8 mouse cellular contexts compared by ENCODE assay signal in the genomic region with DNA sequence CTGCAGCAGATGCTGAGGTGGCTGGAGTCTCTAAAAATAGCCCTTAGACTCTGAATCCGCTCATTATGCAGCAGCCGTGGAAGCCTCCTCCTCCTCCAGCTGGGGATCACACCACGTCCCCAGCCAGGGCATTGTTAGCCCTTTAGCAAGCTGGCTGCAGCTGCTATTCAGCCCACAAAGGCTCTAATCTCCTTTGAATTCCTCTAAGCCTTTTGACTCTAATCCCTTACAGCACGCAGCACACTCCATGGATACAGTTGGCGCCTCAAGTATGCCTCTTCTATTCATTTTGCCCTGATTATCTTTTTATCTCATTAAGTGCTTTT.
DNase-seq lines count a peak whose midpoint lies in the region; ATAC-seq and TF ChIP-seq lines count a peak whose summit lies in the region.

No protein-coding gene starts in this region.

- no peak overlapping the region for H3K4me2 ChIP-seq in stomach, embryonic 14.5 days (replicated peaks; ENCODE audit: low read depth, low read length)
- no peak overlapping the region for H3K4me2 ChIP-seq in stomach, postnatal 0 days (replicated peaks; ENCODE audit: low read depth)
- H3K4me2 ChIP-seq in heart, embryonic 12.5 days, result peak overlapping the region; percentile 4; the same call in 1 of the 2 replicates

- no peak for TF ChIP-seq EP300 in stomach, postnatal 0 days (optimal IDR thresholded peaks at IDR 0.05)

- 7% methylated on average over 5 of the region's 5 CpGs for WGBS in stomach, embryonic 14.5 days
- WGBS in stomach, postnatal 0 days, result 21% methylated on average over 5 of the region's 5 CpGs
- WGBS in heart, embryonic 12.5 days, result 13% methylated on average over 5 of the region's 5 CpGs

- no peak overlapping the region for H3K9ac ChIP-seq in stomach, embryonic 14.5 days (replicated peaks; ENCODE audit: low read depth, low read length)
- H3K9ac ChIP-seq in stomach, postnatal 0 days (ENCODE audit: low read length), result no peak overlapping the region
- H3K9ac ChIP-seq in heart, embryonic 12.5 days, result no peak overlapping the region

- H3K9me3 ChIP-seq in stomach, embryonic 14.5 days (ENCODE audit: control insufficient read depth, low read depth, low read length), result no peaks in the 10 kb centered on the region
- no peaks in the 10 kb centered on the region for H3K9me3 ChIP-seq in stomach, postnatal 0 days (ENCODE audit: control insufficient read depth, low read length)
- 0 out of 2 replicates have a peak, but pooled peaks cover 4% of the 10 kb centered on the region for H3K9me3 ChIP-seq in heart, embryonic 12.5 days (replicated peaks)

- ATAC-seq in stomach, embryonic 14.5 days (ENCODE audit: insufficient number of reproducible peaks, insufficient read depth, low FRiP score, low read depth), result 0 out of 2 replicates have a peak, but pooled peaks have one; percentile 53
- no peak; the same call in 1 of the 2 replicates for ATAC-seq in stomach, postnatal 0 days (ENCODE audit: low FRiP score, low TSS enrichment)
- ATAC-seq in heart, embryonic 12.5 days (ENCODE audit: insufficient number of reproducible peaks, low FRiP score), result no peak; the same call in 1 of the 2 replicates

- intact Hi-C loops in left cerebral cortex, postnatal 14 days (cut with DNase I), result no loop called here

- no peak overlapping the region for H3K27ac ChIP-seq in stomach, embryonic 14.5 days (ENCODE audit: low read length)
- H3K27ac ChIP-seq in stomach, postnatal 0 days (replicated peaks), result no peak overlapping the region
- no peak overlapping the region; the same call in 1 of the 2 replicates for H3K27ac ChIP-seq in heart, embryonic 12.5 days (ENCODE audit: poor library complexity, severe bottlenecking)

- H3K4me3 ChIP-seq in stomach, embryonic 14.5 days (ENCODE audit: low read depth, low read length), result no peak overlapping the region
- H3K4me3 ChIP-seq in stomach, postnatal 0 days (ENCODE audit: low read depth, low read length), result no peak overlapping the region
- no peak overlapping the region for H3K4me3 ChIP-seq in heart, embryonic 12.5 days

- no peak for TF ChIP-seq CTCF in stomach, postnatal 0 days (IDR thresholded peaks at IDR 0.05; ENCODE audit: low read depth)

- no peaks in the 10 kb centered on the region for H3K36me3 ChIP-seq in stomach, embryonic 14.5 days (ENCODE audit: control insufficient read depth, insufficient read depth, low read length)
- no peaks in the 10 kb centered on the region for H3K36me3 ChIP-seq in stomach, postnatal 0 days (ENCODE audit: control insufficient read depth, insufficient read depth, low read length)
- no peaks in the 10 kb centered on the region for H3K36me3 ChIP-seq in heart, embryonic 12.5 days

- 0 out of 2 replicates have a peak, but pooled peaks cover 7% of the 10 kb centered on the region for H3K4me1 ChIP-seq in stomach, embryonic 14.5 days (ENCODE audit: control insufficient read depth, insufficient read depth, low read length)
- H3K4me1 ChIP-seq in stomach, postnatal 0 days (replicated peaks; ENCODE audit: control insufficient read depth, insufficient read depth), result no peaks in the 10 kb centered on the region
- H3K4me1 ChIP-seq in heart, embryonic 12.5 days (replicated peaks), result peaks cover 20% of the 10 kb centered on the region

- no peaks in the 10 kb centered on the region for H3K27me3 ChIP-seq in stomach, embryonic 14.5 days (ENCODE audit: control insufficient read depth, insufficient read depth, low read length)
- H3K27me3 ChIP-seq in stomach, postnatal 0 days (ENCODE audit: control insufficient read depth, insufficient read depth, low read length), result no peaks in the 10 kb centered on the region
- no peaks in the 10 kb centered on the region for H3K27me3 ChIP-seq in heart, embryonic 12.5 days (replicated peaks)

- no peak for DNase-seq in stomach, postnatal 0 days (ENCODE audit: low spot score)
- peak; percentile 35 to 41 for DNase-seq in left cerebral cortex, postnatal 14 days (ENCODE audit: low spot score in 2 of 2)
- peak; percentile 88 for DNase-seq in retina, adult 2 months (ENCODE audit: low read depth, low spot score)
- DNase-seq in ovary, postnatal 10 days (ENCODE audit: low spot score), result no peak
- no peak for DNase-seq in ovary, postnatal 36 days (ENCODE audit: low spot score)
- no peak for DNase-seq in lung, adult 18-20 months

Comparison
In these comparisons a context has a peak if more than half of its experiments do, and no peak if none do; other contexts are left out.
1. DNase-seq: peak in left cerebral cortex, postnatal 14 days (2 of 2) and retina, adult 2 months (single experiment); none in stomach, postnatal 0 days (single experiment), ovary, postnatal 10 days (single experiment), ovary, postnatal 36 days (single experiment) and lung, adult 18-20 months (0 of 2).